Mouse (Mus musculus) heart, postnatal 0 days (tissue): ENCODE measurements around the gene Tead2. TPM values are rescaled to one million over a fixed set of nuclear protein-coding genes. Genes with fewer than 3 reads are reported as not detected.

Source experiments
- ATAC-seq: fragments of 200-750 bp; cut with Nextera tagmentation; 2 replicates; pipeline ENCODE4 v1.8.0; 2017; ENCODE audit warnings: low read depth, moderate number of reproducible peaks, moderate library complexity; ENCODE audit not compliant: insufficient read depth
- DNase-seq: peaks from one replicate; pipeline ENCODE4 v3.0.0-alpha.2; 2016; ENCODE audit warnings: low spot score
- H3K27ac ChIP-seq: fragments of 300-500 bp; sonication (generic); 2 replicates; pipeline ENCODE4 v1.5.1; 2014; ENCODE audit warnings: low read depth, mild to moderate bottlenecking
- H3K27me3 ChIP-seq: fragments of 300-500 bp; sonication (generic); 2 replicates; pipeline ENCODE4 v1.6.1; 2014; ENCODE audit warnings: low read length, mixed read lengths; ENCODE audit not compliant: control insufficient read depth, insufficient read depth
- H3K36me3 ChIP-seq: fragments of 300-500 bp; sonication (generic); replicated peaks from 2 replicates; pipeline ENCODE4 v1.6.1; 2014; ENCODE audit warnings: low read length, mixed read lengths; ENCODE audit not compliant: control insufficient read depth, insufficient read depth
- H3K4me1 ChIP-seq: fragments of 300-500 bp; sonication (generic); 2 replicates; pipeline ENCODE4 v1.6.1; 2014; ENCODE audit warnings: antibody characterized with exemption; ENCODE audit not compliant: control insufficient read depth, insufficient read depth
- H3K4me2 ChIP-seq: fragments of 300-500 bp; sonication (generic); 2 replicates; pipeline ENCODE4 v1.6.1; 2014; ENCODE audit warnings: low read depth, mild to moderate bottlenecking, low read length, moderate library complexity
- H3K4me3 ChIP-seq: fragments of 300-500 bp; sonication (generic); 2 replicates; pipeline ENCODE4 v1.5.1; 2014; ENCODE audit warnings: low read depth, low read length
- H3K9ac ChIP-seq: fragments of 300-500 bp; sonication (generic); replicated peaks from 2 replicates; pipeline ENCODE4 v1.6.1; 2014; ENCODE audit warnings: low read depth, low read length, mixed read lengths
- H3K9me3 ChIP-seq: fragments of 300-500 bp; sonication (generic); replicated peaks from 2 replicates; pipeline ENCODE4 v1.6.1; 2016; ENCODE audit warnings: low read length; ENCODE audit not compliant: control insufficient read depth
- CTCF ChIP-seq: IDR thresholded peaks from 2 replicates; pipeline ENCODE4 v1.5.1; 2016; ENCODE audit warnings: antibody characterized with exemption, control low read depth, low read depth
- EP300 ChIP-seq: IDR thresholded peaks from 2 replicates; pipeline ENCODE4 v1.6.1; 2016; ENCODE audit warnings: antibody characterized with exemption, low read depth
- WGBS: fragments of 180-500 bp; shearing (Covaris S2); extraction: QIAGEN DNeasy Blood & Tissue Kit; methylation state at CpG from one replicate; pipeline ENCODE4 v1.1.7; 2014; 5-methylcytosine and 5-hydroxymethylcytosine counted together
- polyA plus RNA-seq: library from polyadenylated mRNA; unstranded; fragments of >200 nt; fragmentation: Nextera tagmentation; extraction: Ambion mirVana; gene quantifications from 2 replicates; pipeline ENCODE4 v1.2.1, GENCODE M21; 2015
- total RNA-seq: library from RNA; depleted of rRNA; stranded (reverse); fragments of >200 nt; gene quantifications from 2 replicates; pipeline ENCODE4 v1.2.3, GENCODE M21; 2014; ENCODE audit warnings: low replicate concordance

Gene Tead2
- total and polyA plus RNA-seq, 2 experiments from 2014 or later: 41.1 to 50.6 TPM

DNA sequence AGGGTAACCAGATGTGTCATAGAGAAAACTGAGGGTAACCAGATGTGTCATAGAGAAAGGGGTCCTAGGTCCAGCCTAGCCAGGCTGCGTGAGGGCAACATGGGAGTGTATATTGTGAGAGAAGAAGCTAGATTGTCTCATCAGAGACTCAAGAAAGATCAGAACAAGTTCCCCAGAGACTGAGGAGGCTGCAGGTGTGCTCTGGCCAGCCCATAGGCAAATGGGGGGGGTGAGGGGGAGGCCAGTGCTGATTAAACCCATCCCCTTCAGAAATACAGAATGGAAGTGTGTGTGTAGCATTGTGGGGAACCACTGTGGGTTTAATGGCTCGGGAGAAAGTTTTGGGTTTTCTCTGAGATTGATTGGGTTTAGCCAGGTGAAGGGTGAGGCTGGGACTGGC, 6.1 kb downstream of the Tead2 start:
- TF ChIP-seq EP300 (no peak), CTCF (no peak)
- peaks cover 63% of the 10 kb centered on the region for H3K36me3 ChIP-seq

GRCm38 (mm10) chr7:45224826-45225225, 9.3 kb downstream of the Tead2 start:
- H3K4me3 ChIP-seq: no peak overlapping the region
- DNase-seq: peak; percentile 3
- H3K9me3 ChIP-seq: no peaks in the 10 kb centered on the region
- TF ChIP-seq EP300 (no peak), CTCF (no peak)
- WGBS: 90% methylated on average over 7 of the region's 7 CpGs
- no peak overlapping the region for H3K4me2 ChIP-seq
- ATAC-seq: no peak
- H3K4me1 ChIP-seq: no peaks in the 10 kb centered on the region
- H3K9ac ChIP-seq: no peak overlapping the region
- H3K27ac ChIP-seq: no peak overlapping the region
- H3K27me3 ChIP-seq: no peaks in the 10 kb centered on the region
- peaks cover 79% of the 10 kb centered on the region for H3K36me3 ChIP-seq

More for the DNA sequence above, 6.1 kb downstream of the Tead2 start:
- H3K4me1 ChIP-seq: no peaks in the 10 kb centered on the region
- H3K9me3 ChIP-seq: no peaks in the 10 kb centered on the region
- no peak overlapping the region for H3K9ac ChIP-seq
- ATAC-seq (no peak), DNase-seq (no peak)
- WGBS: 83% methylated on average over 2 of the region's 2 CpGs
- H3K27ac ChIP-seq: no peak overlapping the region
- H3K4me3 ChIP-seq: no peak overlapping the region
- H3K4me2 ChIP-seq: no peak overlapping the region
- H3K27me3 ChIP-seq: no peaks in the 10 kb centered on the region

DNA sequence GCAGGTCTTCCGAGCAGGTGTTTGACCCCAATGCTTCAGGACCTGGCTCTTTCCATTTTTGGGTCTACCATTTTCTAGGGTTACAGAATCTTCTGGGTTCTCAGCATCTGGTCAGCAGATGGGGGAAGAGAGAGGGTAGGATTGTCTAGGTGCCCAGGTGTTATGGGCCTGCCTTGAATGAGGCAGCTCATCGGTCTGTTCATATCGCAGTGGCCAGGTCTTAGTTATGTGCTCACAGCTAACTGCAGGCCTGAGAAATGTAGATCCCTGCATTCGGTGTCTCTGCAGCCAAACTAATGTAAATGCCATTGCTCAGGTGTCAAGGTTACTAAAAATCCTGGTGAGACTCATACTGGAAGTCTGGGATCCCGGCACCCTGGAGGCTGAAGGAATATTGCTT, 10.9 kb downstream of the Tead2 start:
- 97% methylated on average over 5 of the region's 5 CpGs for WGBS
- Histone ChIP-seq H3K4me1 (no peaks in the 10 kb centered on the region), H3K27me3 (no peaks in the 10 kb centered on the region), H3K9me3 (no peaks in the 10 kb centered on the region), H3K27ac (no peak overlapping the region), H3K4me3 (no peak overlapping the region), H3K9ac (no peak overlapping the region), H3K4me2 (no peak overlapping the region), H3K36me3 (peaks cover 76% of the 10 kb centered on the region)
- TF ChIP-seq CTCF (no peak), EP300 (no peak)
- no peak for ATAC-seq
- DNase-seq: no peak

- H3K27ac ChIP-seq: no peak overlapping the region
These were observed 13.0 kb downstream of the Tead2 start for GRCm38 (mm10) chr7:45228548-45228947.

DNA sequence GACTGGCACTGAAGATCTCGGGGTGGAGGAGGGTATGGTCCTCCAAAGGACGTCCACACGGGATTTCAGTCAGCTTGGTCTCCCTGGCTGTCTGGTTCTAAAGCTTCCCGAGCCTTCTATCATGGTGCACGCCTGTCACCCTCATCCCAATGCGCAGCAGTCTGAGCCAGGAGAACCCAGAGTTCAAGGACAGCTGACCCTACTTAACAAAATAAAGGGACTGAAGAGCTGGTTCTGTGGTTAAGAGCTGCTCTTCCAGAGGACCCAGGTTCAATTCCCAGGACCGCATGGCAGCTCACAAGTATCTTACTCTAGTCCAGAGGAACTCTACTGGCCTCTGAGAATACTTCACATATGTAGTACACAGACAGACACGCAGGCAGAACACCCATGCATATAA, 13.5 kb downstream of the Tead2 start:
- peaks cover 6% of the 10 kb centered on the region for H3K4me1 ChIP-seq
- no peaks in the 10 kb centered on the region for H3K27me3 ChIP-seq
- no peaks in the 10 kb centered on the region for H3K9me3 ChIP-seq
- TF ChIP-seq CTCF: no peak
- TF ChIP-seq EP300: no peak
- no peak overlapping the region for H3K27ac ChIP-seq
- 86% methylated on average over 8 of the region's 8 CpGs for WGBS
- ATAC-seq (no peak), DNase-seq (no peak)
- H3K4me3 ChIP-seq: no peak overlapping the region
- no peak overlapping the region for H3K9ac ChIP-seq
- no peak overlapping the region for H3K4me2 ChIP-seq
- H3K36me3 ChIP-seq: peaks cover 77% of the 10 kb centered on the region

More at GRCm38 (mm10) chr7:45228548-45228947, 13.0 kb downstream of the Tead2 start:
- H3K9ac ChIP-seq: no peak overlapping the region
- TF ChIP-seq CTCF (no peak), EP300 (no peak)
- peaks cover 81% of the 10 kb centered on the region for H3K36me3 ChIP-seq
- no peak overlapping the region for H3K4me3 ChIP-seq
- H3K9me3 ChIP-seq: no peaks in the 10 kb centered on the region
- 91% methylated on average over 18 of the region's 18 CpGs for WGBS
- no peaks in the 10 kb centered on the region for H3K27me3 ChIP-seq
- H3K4me1 ChIP-seq: peaks cover under 1% of the 10 kb centered on the region; the same call in 1 of the 2 replicates
- no peak overlapping the region for H3K4me2 ChIP-seq
- DNase-seq (no peak), ATAC-seq (no peak)

- no peak for TF ChIP-seq EP300
- TF ChIP-seq CTCF: no peak
- no peak for DNase-seq
- no peak overlapping the region for H3K4me3 ChIP-seq
- H3K9ac ChIP-seq: no peak overlapping the region
- H3K4me1 ChIP-seq: peaks cover 12% of the 10 kb centered on the region
- 95% methylated on average over 7 of the region's 7 CpGs for WGBS
- no peaks in the 10 kb centered on the region for H3K9me3 ChIP-seq
- no peak overlapping the region for H3K4me2 ChIP-seq
- H3K36me3 ChIP-seq: peaks cover 75% of the 10 kb centered on the region
- no peak for ATAC-seq
- H3K27ac ChIP-seq: no peak overlapping the region
- no peaks in the 10 kb centered on the region for H3K27me3 ChIP-seq
These were observed 14.1 kb downstream of the Tead2 start for GRCm38 (mm10) chr7:45229459-45230203.
